Mouse (Mus musculus) bone marrow macrophage, adult 2 months (primary cell): ENCODE measurements around the gene Pla2g4b. TPM values are rescaled to one million over a fixed set of nuclear protein-coding genes. Genes with fewer than 3 reads are reported as not detected.

ENCODE experiments used
- H3K27ac ChIP-seq: 2 replicates; pipeline ENCODE4 v1.5.1; 2012; ENCODE audit warnings: low read depth, low read length; ENCODE audit not compliant: insufficient read depth
- H3K4me1 ChIP-seq: 2 replicates; pipeline ENCODE4 v1.6.1; 2012; ENCODE audit warnings: low read length; ENCODE audit not compliant: control insufficient read depth, insufficient read depth
- H3K4me3 ChIP-seq: 2 replicates; pipeline ENCODE4 v1.5.1; 2012; ENCODE audit warnings: mild to moderate bottlenecking, low read length, moderate library complexity; ENCODE audit not compliant: insufficient read depth
- CTCF ChIP-seq: IDR thresholded peaks from 2 replicates; pipeline ENCODE4 v1.5.1; 2012; ENCODE audit warnings: low read depth, mild to moderate bottlenecking, low read length, moderate library complexity
- POLR2A ChIP-seq: IDR thresholded peaks from 2 replicates; pipeline ENCODE4 v1.6.1; 2012; ENCODE audit warnings: mild to moderate bottlenecking, low read depth, low read length, borderline replicate concordance
- polyA plus RNA-seq: library from polyadenylated mRNA; stranded (reverse); fragments of >200 nt; gene quantifications from 2 replicates; pipeline ENCODE4 v1.2.4, GENCODE M21; 2012; ENCODE audit not compliant: missing spikeins, insufficient read depth, insufficient read length

Pla2g4b gene
- polyA plus RNA-seq, 1 experiment, result 1.4 TPM

DNA sequence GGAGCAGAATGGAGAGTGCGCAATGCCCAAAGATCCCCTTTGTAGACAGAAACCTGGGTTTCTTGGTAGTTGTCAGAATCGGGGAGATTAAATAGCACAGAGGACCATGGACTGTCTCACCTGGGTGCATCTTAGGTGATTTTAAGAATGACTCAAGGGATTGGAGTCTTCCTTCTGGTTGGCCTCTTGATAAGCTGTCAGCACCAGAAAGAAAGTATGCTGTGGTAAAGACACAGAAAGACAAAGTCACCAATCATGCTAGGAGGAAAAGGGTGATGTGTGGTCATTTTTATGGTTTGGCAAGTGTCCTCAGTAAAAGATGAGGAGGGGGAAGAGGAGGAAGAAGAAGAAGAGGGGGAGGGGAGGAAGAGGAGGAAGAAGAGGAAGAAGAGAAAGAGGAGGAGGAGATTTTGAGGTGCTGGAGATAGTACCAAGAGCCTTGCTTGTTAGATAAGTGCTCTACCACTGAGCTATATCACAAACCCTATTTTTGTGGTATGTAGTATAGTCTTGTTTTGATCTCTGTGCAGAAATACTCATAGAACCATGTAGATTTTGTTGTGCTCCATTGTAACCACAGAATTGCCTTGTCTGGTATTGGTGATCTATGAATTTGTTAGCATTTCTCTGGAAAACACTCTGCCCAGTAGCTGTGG is 19.3 kb upstream of the Pla2g4b start:
- H3K4me3 ChIP-seq, result no peak overlapping the region
- no peak overlapping the region for H3K27ac ChIP-seq
- TF ChIP-seq CTCF (no peak), POLR2A (no peak)
- H3K4me1 ChIP-seq, result peaks cover 3% of the 10 kb centered on the region

DNA sequence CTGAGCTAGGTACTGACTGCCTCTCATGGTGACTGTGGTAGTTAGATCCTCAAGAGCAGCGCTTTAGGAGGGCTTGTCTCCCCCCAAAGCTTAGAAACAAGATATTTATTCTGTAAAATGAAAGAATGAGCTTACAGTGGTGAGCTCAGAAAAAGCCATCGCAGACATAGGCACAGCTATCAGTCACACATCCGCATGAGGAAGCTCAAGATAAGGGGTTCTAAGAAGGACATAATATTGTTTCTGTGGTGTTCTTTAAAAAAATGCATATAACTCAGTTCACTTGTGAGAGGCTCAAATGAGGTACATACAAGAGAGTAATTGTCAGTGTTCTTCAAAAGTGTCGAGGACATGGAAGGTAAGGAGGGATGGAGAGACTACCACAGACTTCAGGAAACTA is 17.3 kb upstream of the Pla2g4b start:
- Histone ChIP-seq H3K4me1 (no peaks in the 10 kb centered on the region), H3K27ac (no peak overlapping the region), H3K4me3 (no peak overlapping the region)
- no peak for TF ChIP-seq CTCF
- no peak for TF ChIP-seq POLR2A

- Histone ChIP-seq H3K4me3 (no peak overlapping the region), H3K4me1 (no peaks in the 10 kb centered on the region), H3K27ac (no peak overlapping the region)
- TF ChIP-seq CTCF (no peak), POLR2A (no peak)
Measured at GRCm38 (mm10) chr2:120017599-120017998, 15.6 kb upstream of the Pla2g4b start.

DNA sequence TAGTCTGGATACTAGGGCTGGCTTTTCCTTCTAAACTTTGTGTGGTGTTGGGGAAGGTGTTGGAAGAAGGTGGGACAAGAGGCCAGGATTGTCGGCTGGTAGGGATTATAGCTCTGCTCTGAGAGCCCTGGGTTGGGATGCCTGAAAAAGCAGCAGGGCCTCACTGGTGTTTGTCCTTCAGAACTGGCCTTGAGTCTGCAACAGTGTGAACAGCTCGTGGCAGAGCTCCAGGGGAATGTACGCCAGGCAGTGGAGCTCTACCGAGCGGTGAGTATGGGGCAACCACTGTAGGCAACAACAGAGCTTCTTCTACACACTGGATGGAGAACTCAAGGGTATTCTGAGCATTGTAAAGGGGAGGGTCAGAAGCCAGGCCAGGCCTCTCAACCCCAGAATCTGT is 8.9 kb upstream of the Pla2g4b start:
- Histone ChIP-seq H3K27ac (no peak overlapping the region), H3K4me1 (peaks cover 14% of the 10 kb centered on the region), H3K4me3 (no peak overlapping the region)
- TF ChIP-seq CTCF (no peak), POLR2A (no peak)

DNA sequence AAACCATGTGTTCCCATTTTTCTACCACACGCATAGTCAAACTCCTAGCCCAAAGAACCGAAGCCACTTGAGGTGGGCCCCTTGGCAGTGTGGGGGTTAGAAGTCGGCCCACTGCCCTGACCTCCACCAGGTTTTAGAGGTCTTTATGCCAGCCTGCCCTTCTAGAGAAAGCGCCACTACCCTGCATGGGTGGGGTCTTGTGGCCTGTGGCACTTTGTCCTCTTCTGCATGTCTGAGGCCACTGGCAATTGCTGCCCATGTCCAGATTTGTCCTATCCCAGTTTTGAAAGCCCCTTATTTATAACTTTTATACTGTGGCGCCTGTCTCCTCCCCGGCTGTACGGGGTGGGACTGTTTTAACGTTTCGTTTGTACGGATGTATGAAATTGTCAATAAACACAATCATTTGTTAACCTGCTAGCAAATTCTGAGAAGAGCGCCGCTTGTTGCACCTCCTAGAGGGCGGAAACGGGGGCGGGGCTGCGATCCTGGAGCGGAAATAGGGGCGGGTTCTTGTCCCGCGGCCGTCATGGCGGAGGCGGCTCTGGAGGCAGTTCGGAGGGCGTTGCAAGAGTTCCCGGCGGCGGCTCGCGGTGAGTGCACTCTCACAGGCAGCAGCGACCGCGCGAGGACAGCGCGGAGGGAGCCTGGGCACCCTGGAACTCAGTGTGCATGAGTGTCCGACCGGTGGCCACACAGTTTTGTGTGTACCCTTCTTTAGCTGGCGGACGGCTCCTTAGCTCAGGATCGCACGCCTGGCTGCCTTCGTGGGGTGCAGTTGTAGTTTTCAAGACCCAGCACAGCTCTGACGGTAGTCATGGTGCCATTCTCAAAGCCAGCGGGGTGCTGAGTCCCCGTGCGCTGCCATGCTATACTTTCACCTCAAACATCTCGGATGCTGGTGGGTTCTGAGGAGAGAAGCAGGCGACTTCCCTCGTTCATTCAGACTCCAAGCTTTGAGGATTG is 6.0 kb upstream of the Pla2g4b start, which contains the start of the genes Jmjd7 and Gm28042:
Jmjd7 (plus strand) TSS at position 500 of the 966 bp plus-strand sequence.
Gm28042 (plus strand) TSS at position 510 of the 966 bp plus-strand sequence.
- Histone ChIP-seq H3K4me1 (peaks cover 14% of the 10 kb centered on the region), H3K27ac (peak within 1 kb of the TSS; percentile 51), H3K4me3 (peak within 1 kb of the TSS; percentile 94)
- TF ChIP-seq POLR2A, result no peak; the same call in 1 of the 2 replicates
- no peak for TF ChIP-seq CTCF

DNA sequence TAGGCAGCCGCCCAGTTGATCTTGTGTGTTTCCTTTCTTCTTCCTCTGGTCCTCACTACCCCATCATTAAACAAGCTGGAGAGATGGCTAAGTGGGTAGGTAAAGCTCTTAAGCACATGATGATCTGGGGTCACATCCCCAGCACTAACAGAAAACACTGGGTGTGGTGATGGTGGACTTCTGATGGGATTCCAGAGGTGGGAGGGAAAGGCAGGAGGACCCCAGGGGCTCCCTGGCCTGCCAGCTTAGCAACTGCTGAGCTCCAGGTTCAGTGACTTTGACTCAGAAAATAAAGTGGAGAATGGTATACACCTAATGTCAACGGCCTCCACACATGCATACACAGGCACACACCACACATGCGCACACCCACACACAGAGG is 5.3 kb upstream of the Pla2g4b start:
- H3K27ac ChIP-seq, result no peak overlapping the region
- peaks cover 14% of the 10 kb centered on the region for H3K4me1 ChIP-seq
- H3K4me3 ChIP-seq, result peak overlapping the region; percentile 94
- TF ChIP-seq POLR2A, result no peak
- no peak for TF ChIP-seq CTCF

DNA sequence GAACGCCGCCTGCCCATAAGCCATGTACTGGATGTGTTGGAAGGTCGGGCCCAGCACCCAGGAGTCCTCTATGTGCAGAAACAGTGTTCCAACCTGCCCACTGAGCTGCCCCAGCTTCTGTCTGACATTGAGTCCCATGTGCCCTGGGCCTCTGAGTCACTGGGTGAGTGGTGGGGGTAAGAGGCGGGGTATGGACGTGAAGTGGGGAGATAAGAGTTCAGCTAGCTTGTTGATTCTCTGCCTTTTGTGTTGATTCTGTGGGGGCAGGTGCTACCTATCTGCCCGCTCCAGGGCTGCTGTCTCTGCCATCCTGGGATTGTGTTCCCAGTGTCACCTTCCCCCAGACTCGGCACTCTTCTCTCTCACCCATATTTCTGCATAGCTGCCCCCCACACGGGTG is 2.8 kb upstream of the Pla2g4b start:
- Histone ChIP-seq H3K27ac (no peak overlapping the region), H3K4me3 (no peak overlapping the region), H3K4me1 (peaks cover 14% of the 10 kb centered on the region)
- TF ChIP-seq POLR2A (no peak), CTCF (no peak)

GRCm38 (mm10) chr2:120033726-120034125 is 509 bp downstream of the Pla2g4b start:
- TF ChIP-seq POLR2A (no peak), CTCF (no peak)

DNA sequence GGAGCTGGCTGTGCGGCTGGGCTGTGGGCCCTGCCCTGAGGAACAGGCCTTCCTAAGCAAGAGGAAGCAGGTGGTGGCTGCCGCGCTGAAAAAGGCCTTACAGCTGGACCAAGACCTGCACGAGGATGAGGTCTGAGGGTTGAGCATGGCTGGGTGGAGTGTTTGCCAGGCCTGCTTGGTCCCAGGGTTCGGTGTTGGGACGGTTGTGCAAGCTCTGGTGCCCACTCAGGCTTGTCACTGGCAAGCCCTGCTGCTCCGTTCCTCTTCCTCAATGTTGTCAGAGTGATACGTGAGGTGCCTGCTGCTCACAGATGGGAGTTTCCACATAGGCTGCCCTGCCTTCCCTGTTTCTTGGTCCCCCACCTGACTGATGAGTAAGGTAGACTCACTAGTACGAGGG is 4.5 kb downstream of the Pla2g4b start:
- no peak overlapping the region for H3K27ac ChIP-seq
- peaks cover 6% of the 10 kb centered on the region; the same call in 1 of the 2 replicates for H3K4me1 ChIP-seq
- H3K4me3 ChIP-seq, result no peak overlapping the region
- TF ChIP-seq CTCF, result no peak
- no peak for TF ChIP-seq POLR2A

More at GRCm38 (mm10) chr2:120033726-120034125, 509 bp downstream of the Pla2g4b start:
- Histone ChIP-seq H3K4me1 (peaks cover 6% of the 10 kb centered on the region; the same call in 1 of the 2 replicates), H3K4me3 (no peak overlapping the region), H3K27ac (no peak overlapping the region)

GRCm38 (mm10) chr2:120040991-120041390 is 7.8 kb downstream of the Pla2g4b start:
- H3K4me3 ChIP-seq, result no peak overlapping the region
- no peak for TF ChIP-seq CTCF
- TF ChIP-seq POLR2A, result no peak
- no peak overlapping the region for H3K27ac ChIP-seq
- H3K4me1 ChIP-seq, result peaks cover 6% of the 10 kb centered on the region; the same call in 1 of the 2 replicates
